Mouse (Mus musculus): ENCODE measurements around the gene Pnpla2.

Pnpla2 gene

DNA sequence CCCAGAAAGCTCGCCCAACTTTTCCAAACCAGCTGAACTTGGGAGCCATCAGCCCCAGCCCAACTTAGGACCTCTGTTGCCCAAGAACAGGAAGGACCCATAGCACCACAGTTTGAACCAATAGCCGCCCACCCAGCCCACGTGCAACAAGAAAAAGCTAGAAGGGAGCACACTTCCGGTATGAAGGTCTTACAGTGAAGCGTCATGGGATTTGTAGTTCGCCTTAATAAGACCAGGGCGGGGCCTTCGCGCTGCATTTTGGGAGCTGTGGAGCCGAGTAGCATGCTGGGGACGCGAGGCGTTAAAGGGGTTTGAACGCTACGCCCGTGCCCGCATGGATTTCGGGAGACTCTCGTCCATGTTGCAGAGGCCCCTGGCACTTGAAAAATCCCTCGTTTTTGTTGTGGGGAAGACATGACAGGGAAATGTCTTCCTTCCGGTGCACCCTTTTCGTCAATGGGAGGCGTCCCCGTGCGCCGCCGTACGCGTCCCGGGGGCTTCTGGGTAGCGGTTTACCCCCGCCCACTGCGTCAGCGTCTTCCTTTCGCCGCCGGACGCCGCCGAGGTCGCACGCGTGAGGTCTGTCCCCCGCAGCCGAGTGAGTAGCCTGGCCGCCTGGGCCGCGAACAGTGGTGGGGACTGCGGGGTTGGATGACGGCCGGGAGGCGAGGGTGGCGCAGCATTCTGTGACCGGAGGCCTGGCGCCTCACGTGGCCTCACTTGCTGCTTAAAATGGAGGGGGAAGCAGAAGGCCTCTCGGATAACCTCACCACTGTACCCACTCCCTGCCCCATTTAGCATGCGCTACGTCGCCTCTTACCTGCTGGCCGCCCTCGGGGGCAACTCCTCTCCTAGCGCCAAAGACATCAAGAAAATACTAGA lies 7.6 kb upstream of the Pnpla2 start, which contains the start of gene Rplp2:
Rplp2 (plus strand) TSS at position 261 of the 882 bp plus-strand sequence.
- in situ Hi-C loops (cut with MboI) = no loop called here

DNA sequence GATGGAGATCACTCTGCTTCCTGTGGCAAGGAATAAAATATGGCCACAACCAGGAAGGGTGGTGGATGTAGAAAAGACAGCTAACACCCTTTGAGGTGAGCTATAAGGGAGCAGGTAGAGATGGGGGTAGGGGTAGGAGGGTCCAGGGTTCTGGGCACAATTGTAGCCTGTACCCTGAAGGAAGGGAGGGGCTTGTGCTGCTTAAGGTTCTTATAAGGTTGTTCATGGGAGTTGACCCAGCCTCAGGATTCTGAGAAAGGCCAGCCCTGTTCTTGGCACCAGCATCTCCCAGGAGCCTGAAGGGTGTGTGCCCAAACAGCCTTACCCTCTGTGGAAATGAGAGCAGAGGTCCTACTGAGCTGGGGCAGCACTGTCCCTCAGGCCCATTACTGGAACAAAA lies 3.1 kb upstream of the Pnpla2 start:
- in situ Hi-C loops (cut with MboI) = no loop called here

DNA sequence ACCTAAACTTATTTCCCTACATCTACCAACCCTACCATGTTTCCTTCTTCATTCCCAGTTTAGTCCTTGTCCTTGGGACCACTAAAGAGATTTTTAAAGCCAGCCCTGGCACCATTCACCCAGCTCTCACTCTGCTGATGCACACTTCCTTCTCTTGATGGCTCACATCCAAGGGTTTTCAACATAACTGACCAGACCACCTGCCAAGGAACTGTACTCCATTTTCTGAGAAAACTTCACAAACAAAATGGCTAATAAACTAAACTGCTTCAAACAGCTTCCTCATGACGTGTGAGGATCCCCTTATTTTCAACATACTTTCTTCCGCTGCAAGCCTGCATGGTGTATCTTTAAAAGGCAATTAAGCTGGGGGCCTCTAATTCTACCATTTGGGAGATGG lies 1.4 kb upstream of the Pnpla2 start:
- in situ Hi-C loops (cut with MboI) = no loop called here

DNA sequence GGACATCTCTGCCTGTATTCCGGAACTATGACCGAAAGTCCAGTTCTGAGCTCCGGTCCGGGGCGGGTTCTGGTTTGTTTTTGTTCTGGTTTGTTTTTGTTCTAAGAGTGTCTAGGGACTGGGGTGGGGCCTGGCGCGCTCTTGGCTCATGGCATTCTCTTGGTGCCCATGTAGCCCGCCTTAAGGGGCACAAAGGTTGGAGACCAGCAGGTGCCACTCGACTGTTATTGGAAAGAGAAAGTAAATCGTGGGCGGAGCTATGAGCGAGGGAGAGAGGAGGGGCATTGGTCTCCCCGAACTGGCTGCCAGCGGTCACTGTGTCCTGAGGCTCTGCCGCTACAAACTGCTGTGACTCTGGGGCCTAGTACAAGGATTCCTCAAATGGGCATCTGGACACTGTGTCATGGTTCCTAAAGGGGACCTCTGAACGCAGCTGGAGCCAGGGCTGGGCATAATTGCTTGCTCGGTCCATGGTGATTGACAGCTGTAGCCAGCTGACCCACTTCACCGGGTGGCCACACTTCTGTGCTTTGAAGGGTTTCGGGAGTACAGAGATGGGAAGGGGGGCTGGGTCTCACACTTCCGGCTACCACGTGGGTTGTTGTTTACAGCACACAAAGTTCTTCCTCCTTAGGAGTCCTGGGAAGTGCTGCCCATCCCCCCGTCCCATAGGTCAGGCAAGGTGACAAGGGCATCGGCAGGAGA lies 764 bp downstream of the Pnpla2 start:
- in situ Hi-C loops (cut with MboI) = no loop called here

DNA sequence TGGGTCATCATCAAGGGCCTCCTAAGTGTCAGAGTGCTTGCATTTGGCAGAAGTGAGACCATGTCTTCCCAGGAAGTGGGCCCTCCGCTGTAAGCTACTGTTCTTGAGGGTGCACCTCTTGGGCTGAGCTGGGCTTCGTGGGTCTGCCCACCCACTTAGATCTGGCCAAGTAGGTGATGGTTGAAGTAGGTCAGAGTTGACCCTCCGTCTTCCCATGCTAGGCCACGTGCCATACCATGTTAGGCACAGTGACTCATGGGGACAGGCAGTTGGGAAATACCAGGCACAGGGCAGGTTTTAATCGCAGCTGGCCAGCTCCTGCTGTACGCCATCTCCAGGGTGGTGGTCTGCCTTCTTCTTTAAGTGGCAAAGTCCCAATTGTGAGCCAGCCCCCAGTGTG lies 1.7 kb downstream of the Pnpla2 start:
- in situ Hi-C loops (cut with MboI) = no loop called here

DNA sequence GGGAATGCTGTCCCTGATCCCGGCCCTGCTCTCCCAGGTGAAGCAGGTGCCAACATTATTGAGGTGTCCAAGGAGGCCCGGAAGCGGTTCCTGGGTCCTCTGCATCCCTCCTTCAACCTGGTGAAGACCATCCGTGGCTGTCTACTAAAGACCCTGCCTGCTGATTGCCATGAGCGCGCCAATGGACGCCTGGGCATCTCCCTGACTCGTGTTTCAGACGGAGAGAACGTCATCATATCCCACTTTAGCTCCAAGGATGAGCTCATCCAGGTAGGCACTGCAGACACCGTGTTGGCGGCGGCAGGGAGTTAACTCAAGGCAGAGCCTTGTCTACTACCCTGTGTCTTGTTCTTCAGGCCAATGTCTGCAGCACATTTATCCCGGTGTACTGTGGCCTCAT lies 2.2 kb downstream of the Pnpla2 start:
- in situ Hi-C loops (cut with MboI) = no loop called here

DNA sequence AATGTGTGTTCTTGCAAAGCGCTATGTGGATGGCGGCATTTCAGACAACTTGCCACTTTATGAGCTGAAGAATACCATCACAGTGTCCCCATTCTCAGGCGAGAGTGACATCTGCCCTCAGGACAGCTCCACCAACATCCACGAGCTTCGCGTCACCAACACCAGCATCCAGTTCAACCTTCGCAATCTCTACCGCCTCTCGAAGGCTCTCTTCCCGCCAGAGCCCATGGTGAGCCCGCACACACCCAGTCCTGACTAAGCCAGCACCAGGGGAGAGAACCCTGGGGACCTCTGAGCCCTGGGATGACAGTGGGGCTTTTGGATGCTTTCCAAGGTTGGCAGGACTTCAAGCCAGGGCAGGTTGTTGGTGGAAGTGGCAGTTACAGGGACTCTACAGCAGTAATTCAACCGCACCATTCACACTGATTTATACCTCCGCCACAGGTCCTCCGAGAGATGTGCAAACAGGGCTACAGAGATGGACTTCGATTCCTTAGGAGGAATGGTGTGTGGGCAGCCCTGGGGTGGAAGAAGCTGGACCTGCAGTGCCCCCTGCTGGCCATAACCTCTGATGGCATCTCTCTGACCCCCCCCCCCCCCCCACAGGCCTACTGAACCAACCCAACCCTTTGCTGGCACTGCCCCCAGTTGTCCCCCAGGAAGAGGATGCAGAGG lies 3.1 kb downstream of the Pnpla2 start:
- in situ Hi-C loops (cut with MboI) = no loop called here

DNA sequence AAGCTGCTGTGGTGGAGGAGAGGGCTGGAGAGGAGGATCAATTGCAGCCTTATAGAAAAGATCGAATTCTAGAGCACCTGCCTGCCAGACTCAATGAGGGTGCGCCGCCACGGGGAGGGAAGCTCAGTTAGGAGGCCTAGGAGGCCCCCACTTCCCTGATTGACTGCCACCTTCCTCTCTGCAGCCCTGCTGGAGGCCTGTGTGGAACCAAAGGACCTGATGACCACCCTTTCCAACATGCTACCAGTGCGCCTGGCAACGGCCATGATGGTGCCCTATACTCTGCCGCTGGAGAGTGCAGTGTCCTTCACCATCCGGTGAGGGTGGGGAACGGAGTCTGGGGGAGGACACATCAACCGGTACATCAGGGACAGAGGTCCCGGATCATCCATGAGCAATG lies 3.7 kb downstream of the Pnpla2 start:
- in situ Hi-C loops (cut with MboI) = no loop called here

DNA sequence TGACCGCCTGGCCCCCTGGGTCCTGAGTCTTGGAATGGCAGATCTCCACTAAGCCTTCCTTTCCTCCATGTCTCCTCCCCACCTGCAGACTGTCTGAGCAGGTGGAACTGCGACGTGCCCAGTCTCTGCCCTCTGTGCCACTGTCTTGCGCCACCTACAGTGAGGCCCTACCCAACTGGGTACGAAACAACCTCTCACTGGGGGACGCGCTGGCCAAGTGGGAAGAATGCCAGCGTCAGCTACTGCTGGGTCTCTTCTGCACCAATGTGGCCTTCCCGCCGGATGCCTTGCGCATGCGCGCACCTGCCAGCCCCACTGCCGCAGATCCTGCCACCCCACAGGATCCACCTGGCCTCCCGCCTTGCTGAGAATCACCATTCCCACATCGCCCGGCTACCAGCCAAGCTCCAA lies 4.3 kb downstream of the Pnpla2 start:
- in situ Hi-C loops (cut with MboI) = no loop called here

DNA sequence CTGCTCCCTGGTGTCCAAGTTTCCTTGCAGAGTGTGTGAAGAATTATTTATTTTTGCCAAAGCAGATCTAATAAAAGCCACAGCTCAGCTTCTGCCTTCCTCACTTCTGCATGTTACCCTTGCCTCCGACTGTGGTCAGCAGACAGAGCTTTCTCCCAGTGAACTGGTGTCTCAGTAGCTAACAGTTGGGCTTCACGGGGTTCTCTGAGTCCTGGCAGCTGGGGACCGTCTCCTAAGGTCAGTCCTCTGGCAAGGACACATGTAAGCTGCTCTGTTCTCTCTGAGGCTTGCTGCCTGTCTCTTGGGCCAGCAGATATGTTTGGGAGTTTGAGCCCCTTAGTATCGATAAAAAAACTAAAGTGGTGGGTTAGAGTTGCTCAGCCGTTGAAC lies 5.0 kb downstream of the Pnpla2 start:
- in situ Hi-C loops (cut with MboI) = no loop called here

DNA sequence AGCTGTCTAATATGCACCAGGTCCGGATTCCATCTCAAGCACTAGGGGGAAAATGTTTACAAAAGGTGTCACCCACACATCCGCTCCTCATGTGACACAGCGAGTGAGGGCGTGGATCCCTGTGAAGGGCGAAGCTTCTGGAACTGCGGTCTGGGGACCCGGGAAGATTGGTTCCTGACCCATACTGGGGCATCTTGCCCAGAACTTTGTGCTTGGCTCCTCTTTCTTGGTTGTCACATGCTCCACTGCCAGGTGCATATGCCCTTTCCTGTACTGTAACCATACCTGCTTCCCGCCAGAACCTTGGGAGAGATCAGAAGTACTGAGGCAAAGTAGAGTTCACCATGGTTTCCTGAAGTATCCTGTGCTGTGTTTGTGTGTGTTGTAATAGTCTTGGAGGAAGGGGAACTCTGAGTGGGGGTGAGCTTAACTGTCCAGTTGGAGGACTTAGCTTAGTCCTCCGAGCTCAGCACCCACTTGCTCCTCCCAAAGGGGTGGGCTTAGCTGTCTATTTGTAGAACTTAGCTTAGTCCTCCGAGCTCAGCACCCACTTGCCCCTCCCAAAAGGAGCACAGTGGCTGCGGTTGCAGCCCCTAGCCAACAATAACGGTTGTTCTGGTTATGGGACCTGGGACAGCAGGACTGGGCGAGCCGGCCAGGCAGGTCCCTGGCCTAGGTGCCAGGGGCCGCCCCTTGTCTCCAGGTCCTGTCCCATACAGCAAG lies 5.6 kb downstream of the Pnpla2 start, which contains the start of gene Cracr2b:
Cracr2b (plus strand) TSS at position 704 of the 723 bp plus-strand sequence.
- in situ Hi-C loops (cut with MboI) = no loop called here

DNA sequence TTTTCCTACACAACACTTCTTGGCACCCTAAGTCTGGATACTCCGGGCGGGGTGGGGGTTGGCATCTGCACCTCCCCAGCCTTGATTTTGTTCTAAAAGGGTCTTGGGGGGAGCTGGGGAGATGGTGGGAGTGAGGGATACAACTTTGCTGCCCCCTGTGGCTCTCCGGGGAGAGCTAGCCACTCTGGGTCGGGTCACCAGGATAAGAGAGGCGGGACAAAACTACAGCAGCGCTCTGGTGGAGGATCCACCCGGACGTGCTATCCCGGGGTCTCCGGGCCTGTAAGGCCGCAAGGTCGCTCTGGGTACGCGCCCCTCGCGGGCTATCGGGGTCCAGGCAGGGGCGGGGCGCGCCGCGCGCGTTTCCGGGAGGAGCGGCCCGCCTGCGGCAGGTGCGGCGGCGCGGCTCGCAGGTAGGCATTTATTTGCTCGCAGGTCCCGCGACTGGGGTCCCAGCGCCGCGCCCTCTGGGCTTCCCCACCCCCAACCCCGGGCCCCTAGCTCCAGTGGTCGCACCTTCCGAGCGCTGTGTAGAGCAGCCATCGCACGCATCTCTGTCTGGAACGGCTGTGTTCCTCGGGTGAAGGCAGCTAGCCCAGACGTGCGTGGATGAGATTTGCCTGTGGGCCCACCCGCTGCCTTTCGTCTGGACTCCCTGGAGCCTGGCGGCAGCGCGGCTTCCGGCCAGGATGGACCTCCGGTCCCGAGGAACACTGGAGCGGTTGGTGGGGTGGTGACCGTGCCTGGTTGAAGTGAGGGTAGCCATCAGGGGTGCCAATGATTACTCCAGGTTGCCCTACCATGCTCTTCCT lies 6.7 kb downstream of the Pnpla2 start:
- in situ Hi-C loops (cut with MboI) = no loop called here

DNA sequence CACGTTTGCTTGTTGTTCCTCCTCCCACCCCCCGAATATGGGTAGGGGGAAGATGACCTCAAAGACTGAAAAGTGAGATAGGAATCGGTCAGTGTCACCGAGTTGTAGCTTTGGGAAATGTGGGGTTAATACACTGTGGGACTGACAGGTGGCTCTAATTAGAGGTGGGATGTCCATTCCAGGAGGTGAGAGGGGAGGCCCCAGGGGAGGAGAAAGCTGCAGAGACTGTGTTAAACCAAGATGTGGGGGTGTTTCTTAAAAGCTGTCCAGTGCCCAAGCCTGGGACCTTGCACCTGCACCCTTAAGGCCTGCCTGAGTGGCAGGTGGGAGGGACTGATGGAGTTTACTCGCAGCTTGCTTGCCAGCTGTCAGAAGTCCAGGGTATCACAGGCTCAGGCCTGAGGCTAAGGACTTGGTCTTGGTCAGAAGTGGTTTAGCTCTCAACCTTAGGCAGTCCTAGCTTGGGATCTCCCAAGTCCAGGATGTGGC lies 7.4 kb downstream of the Pnpla2 start:
- in situ Hi-C loops (cut with MboI) = no loop called here

DNA sequence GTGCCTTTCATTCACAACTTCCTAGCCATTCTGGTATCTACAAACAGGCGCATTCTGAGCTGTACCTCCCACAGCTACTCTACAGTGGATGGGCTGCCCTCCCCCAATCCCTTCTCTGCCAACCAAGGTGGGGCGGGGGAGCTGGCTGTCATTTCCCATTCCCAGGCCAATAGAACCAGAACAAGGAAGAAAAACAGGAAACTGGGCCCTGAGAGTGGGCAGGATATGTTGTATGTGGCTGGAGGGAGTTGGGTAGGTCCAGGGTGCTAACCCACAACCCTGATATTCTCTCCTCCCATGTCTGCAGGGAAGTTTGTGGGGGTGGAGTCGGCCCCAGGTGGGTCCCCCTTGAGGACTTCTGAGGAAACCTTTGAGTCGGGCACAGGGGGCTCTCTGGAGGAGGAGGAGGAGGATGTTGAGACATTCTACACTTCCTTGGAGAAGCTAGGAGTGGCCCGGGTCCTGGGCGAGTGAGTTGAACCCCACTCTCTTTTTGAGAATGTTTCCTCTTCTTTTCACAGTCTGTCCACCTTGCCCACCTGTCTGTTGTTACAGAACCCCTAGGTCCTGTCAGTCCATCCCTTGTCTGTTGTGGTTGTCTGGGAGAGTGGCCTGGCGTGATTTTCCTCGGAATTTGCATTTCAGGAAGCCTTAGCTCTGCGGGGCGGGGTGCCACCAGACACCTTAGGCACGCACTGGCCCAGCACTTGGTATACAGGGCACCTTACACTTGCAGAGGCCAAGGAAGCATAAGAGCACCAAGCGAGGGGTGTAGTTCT lies 9.0 kb downstream of the Pnpla2 start:
- in situ Hi-C loops (cut with MboI) = no loop called here

DNA sequence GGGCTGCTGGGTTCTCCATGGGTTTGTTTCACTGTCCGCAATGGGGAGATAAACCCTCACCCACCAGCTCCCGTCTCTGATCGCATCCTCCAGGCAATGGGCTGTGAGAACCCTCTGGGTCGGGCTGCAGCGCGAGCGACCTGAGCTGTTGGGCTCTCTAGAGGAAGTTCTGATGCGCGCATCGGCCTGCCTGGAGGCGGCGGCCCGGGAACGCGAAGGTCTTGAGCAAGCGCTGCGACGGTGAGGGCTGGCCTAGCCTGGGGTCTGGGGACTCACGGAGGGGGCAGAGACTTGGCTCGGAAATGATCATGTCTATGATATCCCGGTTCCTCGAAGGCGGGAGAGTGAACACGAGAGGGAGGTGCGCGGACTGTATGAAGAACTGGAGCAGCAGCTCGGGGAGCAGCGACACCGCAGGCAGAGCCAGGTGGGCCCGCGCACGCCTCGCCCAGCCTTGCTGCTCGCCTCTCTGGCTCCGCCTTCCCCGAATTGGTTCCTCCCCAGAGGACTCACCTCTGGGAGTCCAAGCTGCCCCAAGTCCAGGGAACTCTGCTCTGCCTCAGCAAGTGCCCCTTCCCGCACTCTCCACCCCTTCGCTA lies 9.7 kb downstream of the Pnpla2 start:
- in situ Hi-C loops (cut with MboI) = no loop called here

DNA sequence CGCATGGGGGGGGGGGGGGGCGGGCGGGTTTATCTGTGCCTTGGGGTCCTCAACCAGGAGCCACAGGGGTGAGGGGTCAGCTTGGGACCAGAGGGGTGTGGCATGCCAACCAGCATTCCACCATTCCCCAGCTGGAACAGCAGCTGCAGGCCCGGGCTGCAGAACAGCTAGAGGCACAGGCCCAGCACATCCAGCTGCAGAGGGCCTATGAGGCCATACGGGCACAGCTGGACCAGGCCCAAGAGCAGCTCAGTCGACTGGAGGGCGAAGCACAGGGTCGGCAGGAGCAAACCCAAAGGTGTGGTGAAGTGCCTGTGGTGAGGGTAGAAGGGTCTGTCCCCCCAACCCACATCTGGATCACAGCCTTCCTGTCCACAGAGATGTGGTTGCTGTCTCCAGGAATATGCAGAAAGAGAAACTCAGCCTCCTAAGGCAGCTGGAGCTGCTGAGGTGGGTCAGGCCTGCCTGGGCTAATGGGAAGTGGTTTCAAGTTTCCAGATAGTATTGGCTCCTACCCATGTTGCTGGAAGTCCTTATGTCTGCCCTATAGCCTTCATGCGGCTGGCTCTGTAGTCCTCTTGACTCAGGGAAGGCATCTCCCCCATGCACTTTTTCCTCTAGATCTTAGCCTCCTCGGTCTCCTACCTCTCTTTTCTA lies 10.5 kb downstream of the Pnpla2 start:
- in situ Hi-C loops (cut with MboI) = no loop called here

DNA sequence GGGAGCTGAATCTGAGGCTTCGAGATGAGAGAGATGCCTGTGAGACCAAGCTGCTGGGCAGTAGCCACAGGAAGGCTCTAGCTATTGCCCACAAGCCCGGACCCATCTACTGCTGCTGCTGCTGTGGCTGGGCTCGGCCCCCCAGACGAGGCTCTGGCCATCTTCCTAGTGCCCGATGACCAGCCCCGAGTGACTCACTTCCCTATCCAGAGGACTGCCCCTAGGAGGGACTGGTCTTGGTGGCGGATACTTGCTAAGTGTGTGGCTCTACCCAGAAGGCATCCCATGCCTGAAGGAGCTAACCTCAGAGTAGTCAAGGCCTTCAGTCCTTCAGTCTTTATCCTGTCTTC lies 11.0 kb downstream of the Pnpla2 start:
- in situ Hi-C loops (cut with MboI) = no loop called here

DNA sequence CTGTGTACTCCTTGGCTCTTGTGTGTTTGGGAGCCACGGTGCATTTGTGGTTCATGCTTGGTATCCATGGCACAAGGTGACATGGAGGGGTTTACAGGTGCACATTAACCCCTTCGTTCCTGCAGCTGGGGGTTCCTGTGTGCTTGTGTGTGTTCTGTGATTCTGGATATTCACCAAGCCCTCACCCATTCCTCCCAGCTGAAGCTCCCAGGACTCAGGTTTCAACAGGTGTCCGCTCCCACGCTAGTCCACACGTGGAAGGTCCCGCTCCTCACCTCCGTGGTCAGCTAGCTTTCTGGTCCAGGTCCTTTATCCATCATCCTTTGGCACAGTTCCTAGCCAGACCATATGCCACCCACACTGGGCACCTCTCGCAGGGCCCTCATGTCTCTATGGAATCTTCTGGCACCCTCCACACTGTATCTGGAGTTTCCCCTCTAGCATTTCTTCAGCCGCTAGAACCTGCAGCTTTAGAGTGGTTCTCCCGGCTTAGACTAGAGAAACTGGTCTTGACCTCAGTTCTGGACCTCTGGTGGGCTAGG lies 11.7 kb downstream of the Pnpla2 start:
- in situ Hi-C loops (cut with MboI) = no loop called here
